Mouse (Mus musculus): ENCODE measurements around the gene Txnrd1.
A peak's percentile ranks its signal among the peaks of the same experiment; 100 is the strongest.

Gene Txnrd1

DNA sequence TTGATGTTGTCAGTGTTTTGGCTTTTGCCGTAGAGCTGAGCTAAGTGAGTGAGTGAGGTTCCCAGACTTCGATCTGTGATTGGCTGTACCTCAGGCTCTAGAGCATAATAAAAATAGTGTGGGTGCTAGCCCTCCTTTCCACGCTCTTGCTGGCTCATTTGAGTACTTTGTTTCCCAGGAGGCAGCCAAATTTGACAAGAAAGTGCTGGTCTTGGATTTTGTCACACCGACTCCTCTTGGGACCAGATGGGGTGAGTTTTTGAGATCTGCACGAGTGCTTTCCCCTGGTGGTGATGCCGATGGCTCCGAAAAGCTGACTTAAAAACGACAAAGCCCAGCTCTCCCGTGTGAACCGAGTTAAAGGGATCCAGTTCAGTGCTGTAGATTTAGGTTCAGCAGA, 41.7 kb downstream of the Txnrd1 start:
- TF ChIP-seq GATA4 (IDR thresholded peaks at IDR 0.05; ENCODE audit: insufficient replicate concordance, low read length) = no peak

DNA sequence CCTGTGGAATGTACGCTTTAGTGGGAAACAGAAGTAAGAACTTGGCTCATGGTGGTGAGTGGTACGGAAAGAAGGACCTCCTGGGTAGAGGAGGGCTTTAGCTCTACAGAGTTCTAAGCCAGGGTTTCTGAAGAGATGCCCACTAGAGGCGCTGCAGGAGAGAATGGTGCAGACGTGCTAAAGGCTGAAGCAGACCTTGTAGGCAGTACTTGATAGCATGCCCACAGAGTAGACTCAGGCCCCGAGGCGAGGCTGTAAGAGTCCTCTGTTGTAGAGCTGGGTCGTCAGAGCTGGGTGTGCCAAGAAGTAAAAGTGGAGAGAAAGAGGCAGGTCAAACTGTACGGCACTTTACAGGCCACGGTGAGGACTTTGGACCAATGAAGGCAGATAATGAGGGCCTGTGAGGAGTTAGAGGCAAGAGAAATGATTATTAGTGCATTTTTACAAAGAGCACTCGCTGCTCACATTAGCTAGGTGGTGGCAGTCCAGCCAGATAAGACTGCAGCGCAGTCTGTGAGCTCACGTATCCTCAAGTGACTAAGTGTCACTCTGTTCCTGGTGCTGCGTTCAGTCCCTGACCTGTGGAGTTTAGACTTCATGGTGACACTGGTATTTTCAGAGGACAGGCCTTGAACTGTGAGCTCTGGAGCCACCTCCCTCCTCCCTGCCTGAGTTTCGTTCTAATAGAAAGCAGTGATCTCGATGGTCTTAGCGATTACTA, 42.5 kb downstream of the Txnrd1 start:
- peak; percentile 44; the same call in 1 of the 2 replicates for TF ChIP-seq GATA4 (IDR thresholded peaks at IDR 0.05; ENCODE audit: insufficient replicate concordance, low read length)

DNA sequence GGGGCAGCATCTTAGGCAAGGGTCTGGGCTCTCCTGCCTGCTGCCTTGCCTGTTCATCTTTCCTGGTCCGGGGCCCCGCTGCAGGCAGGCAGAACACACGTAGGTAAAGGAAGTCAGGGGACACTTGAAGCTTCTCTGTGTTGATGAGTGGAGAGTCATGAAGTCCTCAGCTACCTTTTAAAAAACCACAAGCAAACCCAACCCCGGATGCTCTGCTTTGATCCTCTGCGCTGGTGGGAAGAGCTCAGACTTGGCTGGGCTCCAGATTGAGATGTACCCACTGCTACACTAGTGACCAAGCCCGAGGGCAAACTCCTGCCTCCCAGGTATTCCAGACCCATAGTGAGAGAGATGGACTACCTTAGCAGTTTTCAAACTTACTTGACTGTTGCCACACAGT, 53.6 kb downstream of the Txnrd1 start:
- TF ChIP-seq GATA4 (IDR thresholded peaks at IDR 0.05; ENCODE audit: insufficient replicate concordance, low read length) = no peak

DNA sequence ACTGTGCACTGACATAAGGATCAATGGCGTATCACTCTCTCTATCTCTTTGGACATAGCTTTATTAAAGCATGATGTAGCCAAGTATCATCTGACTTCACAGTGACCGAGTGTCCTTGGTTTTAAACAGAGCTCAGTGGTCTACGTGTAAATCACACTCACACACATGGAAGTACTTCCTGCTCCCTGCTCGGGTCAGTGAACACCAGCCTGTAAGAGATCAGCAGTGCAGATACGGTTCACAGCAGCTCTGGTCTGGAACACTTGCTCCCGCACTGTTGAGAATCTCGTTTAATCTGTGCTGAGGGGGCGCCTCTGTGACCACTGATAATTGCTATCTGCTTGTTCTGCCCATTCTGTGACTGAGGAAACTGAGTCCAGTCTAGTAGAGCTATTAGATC, 54.8 kb downstream of the Txnrd1 start:
- no peak for TF ChIP-seq GATA4 (IDR thresholded peaks at IDR 0.05; ENCODE audit: insufficient replicate concordance, low read length)

DNA sequence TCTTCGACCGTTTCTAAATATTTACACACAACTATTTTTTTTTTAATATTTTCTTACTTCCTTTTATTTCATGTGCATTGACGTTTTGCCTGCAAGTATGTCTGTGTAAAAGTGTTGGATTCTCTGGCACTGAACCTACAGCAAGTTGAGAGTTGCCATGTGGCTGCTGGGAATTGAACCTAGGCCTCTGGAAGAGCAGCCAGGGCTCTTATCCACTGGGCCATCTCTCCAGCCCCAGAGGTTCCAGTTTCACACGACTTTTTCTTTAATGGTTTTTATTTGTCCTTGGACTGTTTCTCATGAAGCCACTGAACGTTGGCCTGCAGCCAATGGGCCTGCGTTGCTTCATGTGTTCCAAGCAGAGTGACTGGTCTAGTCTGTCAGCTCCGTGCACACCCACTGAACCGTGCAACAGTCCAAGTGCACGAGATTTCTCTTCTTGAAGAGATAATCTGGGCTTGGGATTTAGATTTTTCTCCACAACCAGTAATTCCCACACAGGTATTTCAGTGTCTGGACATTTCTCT, 55.8 kb downstream of the Txnrd1 start:
- peak; percentile 94 for TF ChIP-seq GATA4 (IDR thresholded peaks at IDR 0.05; ENCODE audit: insufficient replicate concordance, low read length)

DNA sequence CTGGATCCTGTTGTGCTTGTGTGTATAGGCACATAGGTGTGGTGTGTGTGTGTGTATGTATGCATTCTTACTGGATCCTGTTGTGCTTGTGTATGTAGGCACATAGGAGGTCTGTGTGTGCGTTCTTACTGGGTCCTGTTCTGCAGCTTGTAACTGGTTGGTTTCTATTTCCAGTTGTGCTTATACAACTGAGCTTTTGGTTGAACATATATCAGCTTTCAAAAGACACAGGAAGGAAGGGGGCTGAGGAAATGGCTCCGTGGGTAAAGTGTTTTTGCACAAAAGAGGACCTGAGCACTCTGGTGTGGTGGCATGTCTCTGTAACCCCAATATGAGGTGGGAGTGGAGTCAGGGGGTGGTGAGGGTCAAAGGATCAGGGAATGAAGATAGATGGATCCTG, 57.2 kb downstream of the Txnrd1 start:
- TF ChIP-seq GATA4 (IDR thresholded peaks at IDR 0.05; ENCODE audit: insufficient replicate concordance, low read length) = no peak

DNA sequence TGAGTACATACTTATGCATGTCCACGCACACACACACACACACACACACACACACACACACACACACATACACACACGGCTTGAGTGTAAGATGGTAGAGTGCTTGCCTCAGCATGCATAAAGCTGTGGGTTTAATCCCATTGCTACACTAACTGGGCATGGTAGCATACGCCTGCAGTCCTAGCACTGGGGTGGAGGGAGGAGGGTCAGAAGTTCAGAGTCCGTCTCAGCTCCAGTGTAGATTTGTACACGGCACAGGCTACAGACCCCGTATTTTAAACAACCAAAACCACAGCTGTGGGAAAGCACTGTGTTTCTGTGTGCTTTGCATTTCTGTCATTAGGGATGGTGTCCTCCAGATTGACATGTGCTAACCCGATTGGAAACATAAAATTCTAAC, 57.7 kb downstream of the Txnrd1 start:
- no peak for TF ChIP-seq GATA4 (IDR thresholded peaks at IDR 0.05; ENCODE audit: insufficient replicate concordance, low read length)

DNA sequence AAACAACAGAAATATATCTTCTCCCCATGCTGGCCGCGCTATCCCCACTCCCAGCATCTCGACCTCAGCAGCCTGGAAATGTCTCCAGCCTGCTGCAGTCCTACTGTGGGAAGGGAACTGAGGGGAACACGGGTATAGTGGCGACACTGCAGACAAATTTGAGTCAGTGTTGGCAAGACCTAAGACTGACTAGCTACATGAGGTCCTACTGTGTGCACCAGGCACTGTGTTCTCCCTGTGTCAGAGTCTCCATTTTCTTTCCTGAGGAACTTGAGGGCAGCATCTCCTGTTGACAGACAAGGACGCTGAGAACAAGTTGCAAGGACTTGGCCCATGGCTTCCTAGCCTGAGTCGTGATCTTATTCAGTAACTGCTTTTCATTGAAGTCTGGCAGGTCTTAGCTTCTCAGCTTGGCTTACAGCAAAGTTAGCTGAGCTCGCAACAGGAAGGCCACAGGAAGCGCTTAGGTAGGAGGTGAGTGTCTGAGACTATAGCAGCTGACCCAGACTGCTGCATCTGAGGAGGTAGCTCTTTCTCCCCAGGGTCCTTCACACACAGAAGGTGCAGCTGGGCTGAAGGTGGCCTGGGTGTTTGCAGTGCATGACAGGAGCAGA, 58.8 kb downstream of the Txnrd1 start:
- TF ChIP-seq GATA4 (IDR thresholded peaks at IDR 0.05; ENCODE audit: insufficient replicate concordance, low read length) = no peak

DNA sequence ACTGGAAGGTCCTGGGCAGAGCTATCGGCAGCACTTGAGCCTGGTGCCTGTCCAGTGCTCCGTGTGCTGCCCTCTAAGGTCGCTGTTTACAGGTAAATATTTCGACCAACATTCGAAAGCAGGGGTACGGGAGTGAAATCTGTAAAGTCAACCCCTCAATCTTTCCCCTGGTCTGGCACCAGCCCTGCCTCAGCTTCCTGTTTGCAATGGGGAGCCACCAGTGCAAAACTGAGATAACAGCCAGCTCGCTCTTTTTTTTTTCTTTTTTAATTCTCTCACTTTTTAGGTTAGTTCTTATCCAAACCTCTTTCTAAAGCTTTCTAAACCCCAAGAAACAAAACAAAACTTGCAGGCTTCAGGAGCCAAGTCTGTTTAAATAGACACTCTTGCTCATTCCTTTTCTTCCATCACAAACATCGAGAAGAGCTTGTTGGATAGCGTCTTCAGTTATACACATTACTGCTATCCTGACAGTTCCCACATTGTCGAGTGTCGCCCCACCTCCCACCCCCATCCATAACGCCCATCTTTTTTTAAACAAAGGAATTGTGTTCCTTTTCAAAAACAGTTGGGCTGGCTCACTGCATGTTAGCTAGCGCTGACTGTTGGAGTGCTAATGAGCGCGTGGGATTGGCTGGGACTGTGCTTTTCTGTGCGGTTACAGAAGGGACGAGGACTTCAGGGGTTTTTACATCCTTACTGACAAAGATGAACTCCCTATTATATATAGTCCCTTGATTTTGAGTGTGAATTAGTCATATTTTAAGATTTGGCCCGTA, 60.3 kb downstream of the Txnrd1 start:
- no peak for TF ChIP-seq GATA4 (IDR thresholded peaks at IDR 0.05; ENCODE audit: insufficient replicate concordance, low read length)

DNA sequence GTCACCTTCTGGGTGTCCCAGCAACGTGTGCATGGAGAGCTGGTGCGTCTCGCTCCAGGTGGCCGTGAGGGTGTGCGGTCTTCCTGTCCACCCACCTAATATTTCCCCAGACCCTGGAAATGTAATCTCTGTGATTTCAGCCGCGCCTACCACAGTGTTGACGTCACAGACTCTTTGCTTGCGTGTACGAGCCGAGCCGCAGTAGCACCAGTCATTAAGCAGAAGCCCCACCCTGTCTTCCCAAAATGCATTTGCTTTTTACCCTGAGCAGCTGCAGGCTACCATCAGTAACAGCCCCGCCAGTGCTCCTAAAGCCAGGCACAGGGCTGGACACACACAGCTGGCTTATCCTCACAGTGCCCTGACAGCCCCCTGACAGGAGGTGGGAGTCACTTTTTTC, 64.2 kb downstream of the Txnrd1 start:
- TF ChIP-seq GATA4 (IDR thresholded peaks at IDR 0.05; ENCODE audit: insufficient replicate concordance, low read length) = no peak

DNA sequence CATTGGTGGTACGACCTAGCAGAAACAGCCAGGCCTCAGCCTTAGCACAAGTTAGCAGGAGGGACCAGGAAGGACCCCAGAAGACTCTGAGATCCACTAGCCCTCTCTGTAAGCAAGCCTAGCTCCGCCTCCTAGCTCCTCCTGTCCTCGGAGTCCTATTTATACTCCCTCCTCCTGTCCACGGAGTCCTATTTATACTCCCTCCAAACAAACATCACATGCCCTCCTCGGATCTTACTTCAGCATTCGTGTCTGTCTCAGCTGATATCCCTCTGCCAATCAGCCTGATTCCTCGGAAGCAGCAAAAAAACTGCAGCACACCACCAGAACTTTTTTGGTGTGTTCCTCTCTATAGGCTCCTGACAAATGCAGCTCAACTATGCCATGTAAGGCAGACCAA, 65.1 kb downstream of the Txnrd1 start:
- TF ChIP-seq GATA4 (IDR thresholded peaks at IDR 0.05; ENCODE audit: insufficient replicate concordance, low read length) = no peak

DNA sequence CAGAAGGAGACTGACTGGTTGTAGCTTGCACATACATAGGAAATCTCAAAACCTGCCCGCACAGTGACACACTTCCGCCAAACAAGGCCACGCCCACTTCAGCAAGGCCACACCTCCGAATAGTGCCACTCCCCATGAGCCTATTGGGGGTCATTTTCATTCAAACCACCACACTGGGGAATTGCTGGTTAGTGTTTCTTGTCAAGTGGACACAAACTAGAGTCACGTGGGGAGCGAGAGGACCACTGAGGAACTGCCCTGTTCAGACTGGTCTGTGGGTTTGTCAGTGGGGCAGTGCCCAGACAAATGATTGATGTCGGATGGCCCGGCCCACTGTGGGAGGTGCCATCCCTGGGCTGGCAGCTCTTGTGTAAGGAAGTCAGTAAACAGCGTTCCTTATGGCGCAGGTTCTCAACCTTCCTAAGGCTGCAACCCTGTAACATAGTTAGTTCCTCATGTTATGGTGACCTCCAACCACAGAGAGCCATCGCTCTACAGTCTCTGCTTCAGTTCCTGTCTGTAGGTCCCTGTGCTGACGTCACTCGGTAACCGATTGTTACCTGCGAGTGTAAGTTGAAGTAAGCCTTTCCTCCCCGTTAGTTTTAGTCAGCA, 66.2 kb downstream of the Txnrd1 start:
- TF ChIP-seq GATA4 (IDR thresholded peaks at IDR 0.05; ENCODE audit: insufficient replicate concordance, low read length) = no peak

DNA sequence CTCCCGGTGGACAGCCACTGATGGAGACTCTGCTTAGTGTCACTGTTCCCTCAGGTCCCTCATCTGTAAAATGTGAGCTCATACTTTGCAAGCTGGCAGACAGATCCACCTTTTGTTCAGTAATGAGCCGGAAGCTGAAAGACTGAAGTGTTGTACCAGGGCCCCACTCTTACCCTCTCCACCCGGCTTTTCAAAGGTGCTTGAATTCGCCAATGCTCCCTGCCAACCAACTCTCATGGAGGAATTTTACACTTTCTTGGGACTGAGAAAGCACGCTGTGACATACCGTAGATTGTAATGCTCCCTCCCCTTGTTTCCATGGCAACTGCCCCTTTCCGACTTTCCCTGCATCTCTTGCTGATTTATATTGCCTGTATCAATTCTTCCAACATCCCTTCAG, 66.8 kb downstream of the Txnrd1 start:
- TF ChIP-seq GATA4 (IDR thresholded peaks at IDR 0.05; ENCODE audit: insufficient replicate concordance, low read length) = no peak

DNA sequence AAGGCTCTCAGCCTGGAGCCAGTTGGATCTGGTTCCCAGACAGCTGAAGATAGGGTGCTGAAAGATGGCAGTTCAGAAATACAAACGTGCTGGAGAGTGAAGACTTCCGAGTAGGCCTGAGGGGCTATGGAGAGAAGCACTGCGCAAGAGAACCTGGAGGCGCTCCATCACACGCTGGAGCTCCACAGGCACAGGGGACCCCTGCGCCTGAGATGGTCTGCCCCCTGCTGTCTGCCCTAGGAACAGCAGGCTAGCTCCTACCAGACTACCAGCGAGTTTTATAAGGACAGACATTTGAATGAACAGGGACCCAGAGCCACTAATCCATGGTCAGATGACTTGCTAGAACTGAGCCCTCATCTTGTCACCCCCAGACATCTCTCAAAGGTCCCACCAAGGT, 67.7 kb downstream of the Txnrd1 start:
- TF ChIP-seq GATA4 (IDR thresholded peaks at IDR 0.05; ENCODE audit: insufficient replicate concordance, low read length) = no peak

DNA sequence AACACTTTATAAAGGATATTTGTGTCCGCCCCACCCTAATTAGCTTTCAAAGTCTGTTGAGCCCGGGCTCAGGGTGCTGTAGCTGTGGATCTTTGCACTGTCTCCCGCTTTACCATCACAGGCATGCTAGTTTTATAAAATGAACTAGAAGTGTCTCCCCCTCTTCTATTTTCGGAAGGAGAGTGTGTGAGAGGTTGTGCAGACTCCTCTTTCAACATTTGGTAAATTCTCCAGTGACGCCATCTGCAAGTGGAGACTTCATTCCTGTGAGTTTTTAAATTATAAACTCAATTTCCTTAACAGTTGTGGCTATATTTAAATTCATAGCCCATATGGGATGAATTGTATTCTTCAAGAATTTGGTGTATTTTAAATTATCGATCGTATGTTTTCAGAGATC, 74.8 kb downstream of the Txnrd1 start:
- no peak for TF ChIP-seq GATA4 (IDR thresholded peaks at IDR 0.05; ENCODE audit: insufficient replicate concordance, low read length)

Measured in liver, adult (tissue).